Mouse (Mus musculus) lung, adult 18-20 months (tissue): Measurements from ENCODE around the gene Arhgap32.

ENCODE experiments used
- DNase-seq, 2 experiments: peaks; one replicate each; pipeline ENCODE4 v3.0.0; 2022; ENCODE audit warnings: mixed read lengths in 2 of 2

The Arhgap32 gene

GRCm38 (mm10) chr9:32207133-32207532 is 91.2 kb downstream of the Arhgap32 start:
- DNase-seq = no peak

- DNase-seq = no peak
Observed at GRCm38 (mm10) chr9:32208071-32208470, 92.1 kb downstream of the Arhgap32 start.

- no peak for DNase-seq
Observed at GRCm38 (mm10) chr9:32216820-32217567, 101.1 kb downstream of the Arhgap32 start.

- DNase-seq = no peak
Observed at GRCm38 (mm10) chr9:32219400-32219799, 103.5 kb downstream of the Arhgap32 start.

GRCm38 (mm10) chr9:32222184-32222583 is 106.2 kb downstream of the Arhgap32 start:
- no peak for DNase-seq

- peak; percentile 80 to 90 for DNase-seq
Observed at GRCm38 (mm10) chr9:32223739-32224529, 108.0 kb downstream of the Arhgap32 start.

- DNase-seq = no peak
Observed at GRCm38 (mm10) chr9:32224937-32225336, 109.0 kb downstream of the Arhgap32 start.

- no peak for DNase-seq
Observed at GRCm38 (mm10) chr9:32225584-32225983, 109.6 kb downstream of the Arhgap32 start.

GRCm38 (mm10) chr9:32227034-32227433 is 111.1 kb downstream of the Arhgap32 start:
- DNase-seq = peak in 1 of 2 experiments; percentile 15

- DNase-seq = no peak
Observed at GRCm38 (mm10) chr9:32233593-32233992, 117.7 kb downstream of the Arhgap32 start.

GRCm38 (mm10) chr9:32234767-32235489 is 119.0 kb downstream of the Arhgap32 start:
- DNase-seq = peak in 1 of 2 experiments; percentile 24

GRCm38 (mm10) chr9:32238899-32239298 is 123.0 kb downstream of the Arhgap32 start:
- no peak for DNase-seq

GRCm38 (mm10) chr9:32239427-32239826 is 123.5 kb downstream of the Arhgap32 start:
- peak; percentile 28 to 46 for DNase-seq

- DNase-seq = no peak
Observed at GRCm38 (mm10) chr9:32240449-32240848, 124.5 kb downstream of the Arhgap32 start.

GRCm38 (mm10) chr9:32241637-32242199 is 125.8 kb downstream of the Arhgap32 start:
- DNase-seq = no peak

GRCm38 (mm10) chr9:32242921-32243617 is 127.1 kb downstream of the Arhgap32 start:
- peak in 1 of 2 experiments; percentile 47 for DNase-seq

GRCm38 (mm10) chr9:32245237-32245636 is 129.3 kb downstream of the Arhgap32 start:
- no peak for DNase-seq

GRCm38 (mm10) chr9:32246123-32246716 is 130.3 kb downstream of the Arhgap32 start:
- DNase-seq = no peak

- no peak for DNase-seq
Observed at GRCm38 (mm10) chr9:32250486-32250885, 134.6 kb downstream of the Arhgap32 start.

GRCm38 (mm10) chr9:32253721-32254120 is 137.8 kb downstream of the Arhgap32 start:
- no peak for DNase-seq

GRCm38 (mm10) chr9:32257365-32257764 is 141.4 kb downstream of the Arhgap32 start:
- DNase-seq = no peak

- no peak for DNase-seq
Observed at GRCm38 (mm10) chr9:32257882-32258281, 141.9 kb downstream of the Arhgap32 start.
